Mouse (Mus musculus): Measurements from ENCODE around the gene Krt81.

DNA sequence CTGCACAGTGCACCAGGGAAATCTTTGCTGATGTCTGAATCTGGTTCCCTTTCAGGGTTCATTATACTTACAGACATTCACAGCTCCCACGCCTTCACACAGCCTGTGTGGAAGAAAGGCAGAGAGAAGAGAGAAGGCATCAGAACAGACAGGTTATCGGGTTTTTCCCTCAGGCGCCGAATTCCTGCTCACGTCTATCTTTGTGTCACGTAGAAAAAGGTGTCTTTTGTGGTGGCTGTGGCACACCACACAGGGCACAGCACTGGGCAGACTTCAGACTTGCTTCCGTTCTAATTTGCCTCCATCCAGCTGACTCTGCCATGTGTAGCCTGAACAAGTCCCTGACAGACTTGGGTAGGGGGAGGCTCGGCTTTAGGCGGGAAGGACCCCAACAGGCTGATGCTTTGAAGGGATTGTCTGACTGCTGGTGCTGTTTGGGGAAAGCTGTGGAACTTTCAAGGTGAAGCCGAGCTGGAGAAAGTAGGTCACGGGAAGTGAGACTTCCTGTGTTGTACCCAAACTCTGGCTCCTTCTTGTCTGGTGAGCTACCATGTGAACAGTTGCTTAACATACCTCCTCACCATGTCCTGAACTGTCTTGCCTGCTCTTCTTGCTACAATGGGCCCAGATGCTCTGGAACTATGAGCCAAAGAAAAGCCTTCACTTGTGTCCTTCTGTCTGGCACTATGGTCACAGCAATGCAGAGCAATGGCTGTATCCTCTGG is 22.5 kb upstream of the Krt81 start:
- TF ChIP-seq CTCF (IDR thresholded peaks at IDR 0.05; ENCODE audit: low read depth) (no peak), EP300 (IDR thresholded peaks at IDR 0.05; ENCODE audit: low read depth) (no peak)
